Mouse (Mus musculus) hindbrain, embryonic 12.5 days (tissue): ENCODE results near the gene Mreg. TPM values are rescaled to one million over a fixed set of nuclear protein-coding genes. Genes with fewer than 3 reads are reported as not detected.
A peak's percentile ranks its signal among the peaks of the same experiment; 100 is the strongest.

ENCODE experiments used
- ATAC-seq: fragments of 200-750 bp; cut with Nextera tagmentation; 2 replicates; pipeline ENCODE4 v1.8.0; 2017; ENCODE audit warnings: moderate TSS enrichment; ENCODE audit not compliant: low FRiP score
- H3K27ac ChIP-seq: fragments of 300-500 bp; sonication (generic); 2 replicates; pipeline ENCODE4 v1.5.1; 2016; ENCODE audit warnings: mild to moderate bottlenecking
- H3K27me3 ChIP-seq: fragments of 300-500 bp; sonication (generic); 2 replicates; pipeline ENCODE4 v1.6.1; 2016; ENCODE audit warnings: mild to moderate bottlenecking
- H3K36me3 ChIP-seq: fragments of 300-500 bp; sonication (generic); 2 replicates; pipeline ENCODE4 v1.6.1; 2016; ENCODE audit warnings: mild to moderate bottlenecking
- H3K4me1 ChIP-seq: fragments of 300-500 bp; sonication (generic); 2 replicates; pipeline ENCODE4 v1.6.1; 2016
- H3K4me2 ChIP-seq: fragments of 300-500 bp; sonication (generic); replicated peaks from 2 replicates; pipeline ENCODE4 v1.6.1; 2016; ENCODE audit warnings: mild to moderate bottlenecking
- H3K4me3 ChIP-seq: fragments of 300-500 bp; sonication (generic); 2 replicates; pipeline ENCODE4 v1.5.1; 2016; ENCODE audit warnings: mild to moderate bottlenecking
- H3K9ac ChIP-seq: fragments of 300-500 bp; sonication (generic); 2 replicates; pipeline ENCODE4 v1.6.1; 2016; ENCODE audit warnings: mild to moderate bottlenecking, moderate library complexity
- H3K9me3 ChIP-seq: fragments of 300-500 bp; sonication (generic); replicated peaks from 2 replicates; pipeline ENCODE4 v1.6.1; 2016; ENCODE audit warnings: mild to moderate bottlenecking
- WGBS: fragments of 180-500 bp; shearing (Covaris S2); methylation state at CpG from one replicate; pipeline ENCODE4 v1.1.7; 2016; 5-methylcytosine and 5-hydroxymethylcytosine counted together
- polyA plus RNA-seq: library from polyadenylated mRNA; unstranded; fragments of >200 nt; fragmentation: Nextera tagmentation; extraction: Ambion mirVana; gene quantifications from 2 replicates; pipeline ENCODE4 v1.2.1, GENCODE M21; 2016

The Mreg gene
- polyA plus RNA-seq, 1 experiment from 2014 or later, result 11.9 TPM

GRCm38 (mm10) chr1:72202705-72203104, 9.4 kb downstream of the Mreg start:
- no peaks in the 10 kb centered on the region for H3K36me3 ChIP-seq
- H3K27me3 ChIP-seq, result no peaks in the 10 kb centered on the region
- no peak for ATAC-seq
- H3K9me3 ChIP-seq, result no peaks in the 10 kb centered on the region
- H3K27ac ChIP-seq, result no peak overlapping the region
- WGBS, result 93% methylated on average over 7 of the region's 7 CpGs
- H3K4me3 ChIP-seq, result no peak overlapping the region
- H3K9ac ChIP-seq, result no peak overlapping the region
- no peak overlapping the region for H3K4me2 ChIP-seq
- H3K4me1 ChIP-seq, result peaks cover 12% of the 10 kb centered on the region

GRCm38 (mm10) chr1:72202068-72202467, 10.0 kb downstream of the Mreg start:
- WGBS, result 76% methylated on average over 2 of the region's 2 CpGs

DNA sequence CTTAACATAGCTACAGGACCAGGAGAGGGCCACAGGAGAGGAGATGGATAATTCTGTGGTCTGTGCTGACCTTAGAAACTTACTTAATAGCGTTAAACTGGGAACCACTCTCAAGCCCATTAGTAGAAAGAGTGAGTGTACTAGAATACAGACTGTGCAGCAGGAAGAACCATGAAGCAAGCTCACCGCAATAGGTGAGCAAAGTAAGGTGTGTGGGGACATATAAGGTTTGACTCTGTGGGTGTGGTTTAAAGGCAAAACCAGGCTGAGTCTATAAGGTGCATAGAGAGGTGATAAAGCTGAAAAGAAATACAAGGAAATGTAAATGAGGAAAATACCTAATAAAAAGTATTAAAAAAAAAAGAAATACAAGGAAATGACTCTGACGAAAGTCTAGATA, 11.0 kb downstream of the Mreg start:
- no peak overlapping the region for H3K27ac ChIP-seq
- H3K9ac ChIP-seq, result no peak overlapping the region
- no peak for ATAC-seq
- 93% methylated on average over 3 of the region's 3 CpGs for WGBS
- peaks cover 12% of the 10 kb centered on the region for H3K4me1 ChIP-seq
- no peak overlapping the region for H3K4me2 ChIP-seq
- H3K36me3 ChIP-seq, result no peaks in the 10 kb centered on the region
- H3K4me3 ChIP-seq, result no peak overlapping the region
- H3K9me3 ChIP-seq, result no peaks in the 10 kb centered on the region
- H3K27me3 ChIP-seq, result no peaks in the 10 kb centered on the region

More at GRCm38 (mm10) chr1:72202068-72202467, 10.0 kb downstream of the Mreg start:
- no peak overlapping the region for H3K27ac ChIP-seq
- H3K4me3 ChIP-seq, result no peak overlapping the region
- no peaks in the 10 kb centered on the region for H3K9me3 ChIP-seq
- ATAC-seq, result no peak
- no peak overlapping the region for H3K9ac ChIP-seq
- no peak overlapping the region for H3K4me2 ChIP-seq
- no peaks in the 10 kb centered on the region for H3K27me3 ChIP-seq
- peaks cover 12% of the 10 kb centered on the region for H3K4me1 ChIP-seq
- no peaks in the 10 kb centered on the region for H3K36me3 ChIP-seq

DNA sequence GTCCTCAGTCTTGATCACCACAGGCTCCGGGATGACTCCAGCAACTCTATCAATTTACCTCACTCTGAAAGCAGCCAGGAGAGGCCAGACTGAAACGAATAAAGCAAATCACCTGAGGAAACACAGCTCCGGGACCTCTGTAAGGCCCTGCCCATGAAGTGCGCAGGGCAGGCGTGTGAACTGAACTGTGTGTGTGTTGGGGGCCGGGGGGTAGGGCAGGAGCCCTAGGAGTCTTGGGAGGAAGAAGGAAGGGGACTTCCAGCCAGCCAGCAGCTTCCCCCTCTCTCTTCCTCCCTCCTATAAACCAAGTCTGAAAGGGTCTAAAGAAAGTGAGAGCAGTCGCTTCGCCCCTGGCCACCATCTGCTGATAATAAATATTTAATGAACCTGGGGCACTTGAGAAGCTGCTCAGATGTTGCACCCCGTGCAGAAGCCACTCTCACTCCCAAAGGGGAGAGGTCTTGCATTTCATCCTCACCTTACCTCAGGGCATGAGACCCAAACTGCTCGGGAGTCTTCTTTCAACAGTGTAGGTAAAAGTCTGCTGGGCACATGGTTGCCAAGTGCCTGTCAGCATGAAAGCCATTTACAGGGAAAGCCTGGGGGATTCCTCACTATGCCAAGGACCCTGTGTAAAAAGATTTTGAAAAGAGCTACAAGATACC, 13.8 kb downstream of the Mreg start:
- H3K27me3 ChIP-seq, result no peaks in the 10 kb centered on the region
- peak; percentile 49; the same call in 1 of the 2 replicates for ATAC-seq
- no peak overlapping the region for H3K9ac ChIP-seq
- H3K4me2 ChIP-seq, result no peak overlapping the region
- no peaks in the 10 kb centered on the region for H3K9me3 ChIP-seq
- peak overlapping the region; percentile 35 for H3K27ac ChIP-seq
- H3K36me3 ChIP-seq, result no peaks in the 10 kb centered on the region
- whole genome bisulfite sequencing, result 60% methylated on average over 10 of the region's 10 CpGs
- H3K4me1 ChIP-seq, result peaks cover 12% of the 10 kb centered on the region
- H3K4me3 ChIP-seq, result no peak overlapping the region

DNA sequence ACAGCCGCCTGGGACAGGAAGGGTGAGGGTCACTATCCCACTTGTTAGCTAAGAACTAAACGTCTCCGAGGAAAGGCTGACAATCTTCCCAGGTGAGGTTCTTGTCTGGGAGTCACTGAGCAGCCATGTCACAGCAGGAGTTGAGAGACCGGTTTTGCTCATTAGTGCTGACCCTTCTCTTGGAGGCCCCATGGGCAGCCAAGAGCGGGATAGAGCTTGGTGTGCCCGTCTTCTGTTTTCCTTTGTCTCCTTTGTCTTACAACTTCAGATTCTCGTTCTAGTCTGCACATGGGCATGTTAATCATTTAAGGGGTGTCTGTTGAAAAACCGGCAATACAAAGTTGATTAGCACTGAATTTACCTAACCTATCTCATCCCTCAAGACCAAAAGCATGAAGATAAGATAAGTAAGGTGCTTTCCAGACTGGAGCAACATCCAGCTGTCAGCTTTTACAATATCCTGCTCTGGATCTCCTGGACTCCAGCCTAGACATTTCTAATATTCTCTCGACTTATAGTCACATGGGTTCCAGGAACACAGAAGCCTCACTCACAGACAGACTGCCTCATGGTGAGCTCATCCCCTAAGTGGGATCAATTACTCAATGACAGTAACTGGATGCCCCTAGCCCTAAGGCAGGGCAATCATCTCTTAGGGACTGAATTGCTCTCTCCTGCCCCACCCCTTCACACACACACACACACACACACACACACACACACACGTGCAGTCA, 15.3 kb downstream of the Mreg start:
- Histone ChIP-seq H3K9me3 (no peaks in the 10 kb centered on the region), H3K27ac (no peak overlapping the region), H3K4me1 (peaks cover 12% of the 10 kb centered on the region), H3K9ac (no peak overlapping the region), H3K4me2 (no peak overlapping the region), H3K27me3 (no peaks in the 10 kb centered on the region), H3K36me3 (no peaks in the 10 kb centered on the region), H3K4me3 (no peak overlapping the region)
- WGBS, result 74% methylated on average over 10 of the region's 10 CpGs
- no peak for ATAC-seq

GRCm38 (mm10) chr1:72196123-72196522, 16.0 kb downstream of the Mreg start:
- no peaks in the 10 kb centered on the region for H3K9me3 ChIP-seq
- no peak for ATAC-seq
- whole genome bisulfite sequencing, result 85% methylated on average over 5 of the region's 5 CpGs
- no peak overlapping the region for H3K4me3 ChIP-seq
- no peaks in the 10 kb centered on the region for H3K36me3 ChIP-seq
- H3K27me3 ChIP-seq, result no peaks in the 10 kb centered on the region
- H3K9ac ChIP-seq, result no peak overlapping the region
- H3K4me1 ChIP-seq, result peaks cover 12% of the 10 kb centered on the region
- no peak overlapping the region for H3K4me2 ChIP-seq
- H3K27ac ChIP-seq, result no peak overlapping the region

GRCm38 (mm10) chr1:72191449-72191848, 20.7 kb downstream of the Mreg start:
- Histone ChIP-seq H3K4me3 (no peak overlapping the region), H3K27me3 (no peaks in the 10 kb centered on the region), H3K27ac (no peak overlapping the region), H3K4me1 (peaks cover 6% of the 10 kb centered on the region; the same call in 1 of the 2 replicates), H3K9ac (no peak overlapping the region), H3K9me3 (no peaks in the 10 kb centered on the region), H3K36me3 (no peaks in the 10 kb centered on the region), H3K4me2 (no peak overlapping the region)
- ATAC-seq, result no peak
- WGBS, result 92% methylated on average over 8 of the region's 8 CpGs

GRCm38 (mm10) chr1:72188142-72188738, 23.9 kb downstream of the Mreg start:
- Histone ChIP-seq H3K4me2 (no peak overlapping the region; the same call in 1 of the 2 replicates), H3K27ac (no peak overlapping the region), H3K4me1 (peaks cover 10% of the 10 kb centered on the region), H3K9me3 (no peaks in the 10 kb centered on the region), H3K4me3 (no peak overlapping the region), H3K9ac (no peak overlapping the region), H3K27me3 (no peaks in the 10 kb centered on the region), H3K36me3 (no peaks in the 10 kb centered on the region)
- 60% methylated on average over 16 of the region's 16 CpGs for whole genome bisulfite sequencing
- no peak for ATAC-seq

DNA sequence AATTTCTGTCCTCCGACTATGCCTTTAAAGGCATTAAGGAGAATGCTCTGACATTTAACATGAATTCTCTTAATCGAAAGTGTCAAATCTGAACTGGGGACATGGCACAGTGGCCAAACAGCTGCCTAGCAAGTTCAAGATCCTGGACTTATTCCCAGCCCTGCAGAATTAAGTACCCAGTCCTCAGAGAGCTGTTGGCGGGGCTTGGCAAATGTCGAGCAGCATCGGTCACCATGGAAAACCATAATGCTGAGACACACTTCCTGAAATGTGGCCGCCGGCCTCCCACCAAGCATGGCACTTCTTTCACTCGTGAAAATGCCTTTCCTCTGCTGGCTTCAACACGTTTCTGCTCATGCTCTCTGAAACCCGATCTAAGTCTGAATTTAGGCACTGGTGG, 24.6 kb downstream of the Mreg start:
- WGBS, result 68% methylated on average over 10 of the region's 10 CpGs
- H3K9me3 ChIP-seq, result no peaks in the 10 kb centered on the region
- H3K4me2 ChIP-seq, result no peak overlapping the region
- no peak overlapping the region for H3K27ac ChIP-seq
- no peaks in the 10 kb centered on the region for H3K27me3 ChIP-seq
- H3K4me3 ChIP-seq, result no peak overlapping the region
- peaks cover 18% of the 10 kb centered on the region for H3K4me1 ChIP-seq
- no peak for ATAC-seq
- H3K36me3 ChIP-seq, result no peaks in the 10 kb centered on the region
- no peak overlapping the region for H3K9ac ChIP-seq

GRCm38 (mm10) chr1:72186151-72186550, 26.0 kb downstream of the Mreg start:
- H3K36me3 ChIP-seq, result no peaks in the 10 kb centered on the region
- no peak overlapping the region for H3K27ac ChIP-seq
- H3K4me1 ChIP-seq, result peaks cover 19% of the 10 kb centered on the region
- no peak overlapping the region for H3K4me3 ChIP-seq
- WGBS, result 80% methylated on average over 5 of the region's 5 CpGs
- H3K27me3 ChIP-seq, result no peaks in the 10 kb centered on the region
- no peak overlapping the region for H3K9ac ChIP-seq
- no peak for ATAC-seq
- no peak overlapping the region for H3K4me2 ChIP-seq
- H3K9me3 ChIP-seq, result no peaks in the 10 kb centered on the region

- H3K36me3 ChIP-seq, result no peaks in the 10 kb centered on the region
- H3K27me3 ChIP-seq, result no peaks in the 10 kb centered on the region
- no peaks in the 10 kb centered on the region for H3K9me3 ChIP-seq
- WGBS, result 60% methylated on average over 6 of the region's 6 CpGs
- ATAC-seq, result peak; percentile 27; the same call in 1 of the 2 replicates
- peaks cover 19% of the 10 kb centered on the region for H3K4me1 ChIP-seq
- H3K4me2 ChIP-seq, result peak overlapping the region; percentile 49
- H3K9ac ChIP-seq, result no peak overlapping the region
- peak overlapping the region; percentile 8; the same call in 1 of the 2 replicates for H3K4me3 ChIP-seq
- H3K27ac ChIP-seq, result peak overlapping the region; percentile 36; the same call in 1 of the 2 replicates
Observed at GRCm38 (mm10) chr1:72183554-72183953, 28.6 kb downstream of the Mreg start.

- no peaks in the 10 kb centered on the region for H3K27me3 ChIP-seq
- WGBS, result 8% methylated on average over 13 of the region's 13 CpGs
- no peaks in the 10 kb centered on the region for H3K36me3 ChIP-seq
- H3K4me1 ChIP-seq, result peaks cover 16% of the 10 kb centered on the region
- peak overlapping the region; percentile 36; the same call in 1 of the 2 replicates for H3K27ac ChIP-seq
- H3K4me3 ChIP-seq, result peak overlapping the region; percentile 8; the same call in 1 of the 2 replicates
- H3K9ac ChIP-seq, result no peak overlapping the region
- H3K4me2 ChIP-seq, result peak overlapping the region; percentile 49
- no peaks in the 10 kb centered on the region for H3K9me3 ChIP-seq
- ATAC-seq, result peak; percentile 78
Observed at GRCm38 (mm10) chr1:72182930-72183499, 29.1 kb downstream of the Mreg start.
